9 mouse cellular contexts compared by ENCODE assay signal in genomic region chr7:105767729-105768165, GRCm38 (mm10). TPM values are rescaled to one million over a fixed set of nuclear protein-coding genes. Genes with fewer than 3 reads are reported as not detected.
DNase-seq lines count a peak whose midpoint lies in the region; ATAC-seq and TF ChIP-seq lines count a peak whose summit lies in the region.
"Had no signal": no experiment of that assay in that cellular context is flagged by ENCODE, and none has a peak within 500 bp of the region (broad histone marks: within the 10 kb centered on the region; RNA-seq: fewer than 3 reads in every experiment).

No protein-coding gene starts in this region.

- 14% methylated on average over 6 of the region's 6 CpGs for WGBS in embryonic facial prominence, embryonic 11.5 days
- 10% methylated on average over 6 of the region's 6 CpGs for WGBS in hindbrain, embryonic 16.5 days
- WGBS in liver, postnatal 0 days (ENCODE audit: insufficient replicate concordance): 33% methylated on average over 6 of the region's 6 CpGs

- no peak overlapping the region for H3K9ac ChIP-seq in embryonic facial prominence, embryonic 11.5 days (replicated peaks; ENCODE audit: low read length)
- no peak overlapping the region for H3K9ac ChIP-seq in hindbrain, embryonic 16.5 days (ENCODE audit: low read depth, low read length)
- no peak overlapping the region for H3K9ac ChIP-seq in liver, postnatal 0 days (replicated peaks)

- H3K9me3 ChIP-seq in embryonic facial prominence, embryonic 11.5 days (replicated peaks; ENCODE audit: control insufficient read depth, low read length): no peaks in the 10 kb centered on the region
- H3K9me3 ChIP-seq in hindbrain, embryonic 16.5 days (ENCODE audit: control insufficient read depth, low read length): no peaks in the 10 kb centered on the region
- no peaks in the 10 kb centered on the region for H3K9me3 ChIP-seq in liver, postnatal 0 days (ENCODE audit: low read length)

- no peak; the same call in 1 of the 2 replicates for ATAC-seq in embryonic facial prominence, embryonic 11.5 days (replicated peaks; ENCODE audit: insufficient number of reproducible peaks, low FRiP score, low TSS enrichment, low read depth)
- peak; percentile 78 for ATAC-seq in hindbrain, embryonic 16.5 days
- peak; percentile 28; the same call in 1 of the 2 replicates for ATAC-seq in liver, postnatal 0 days
- ATAC-seq: Patski had no signal

- H3K27me3 ChIP-seq in embryonic facial prominence, embryonic 11.5 days (ENCODE audit: control insufficient read depth, insufficient read depth, low read length): peaks cover 6% of the 10 kb centered on the region; the same call in 1 of the 2 replicates
- no peaks in the 10 kb centered on the region for H3K27me3 ChIP-seq in hindbrain, embryonic 16.5 days (replicated peaks; ENCODE audit: control insufficient read depth, insufficient read depth, low read length)
- H3K27me3 ChIP-seq in liver, postnatal 0 days (ENCODE audit: insufficient read depth, low read length): peaks cover under 1% of the 10 kb centered on the region; the same call in 1 of the 2 replicates

- no peak overlapping the region for H3K4me3 ChIP-seq in embryonic facial prominence, embryonic 11.5 days (ENCODE audit: low read depth, low read length)
- H3K4me3 ChIP-seq in hindbrain, embryonic 16.5 days (ENCODE audit: low read length): no peak overlapping the region
- no peak overlapping the region for H3K4me3 ChIP-seq in liver, postnatal 0 days (ENCODE audit: low read depth, low read length)

- peak; percentile 58 for DNase-seq in 416B (ENCODE audit: low read depth)
- peak; percentile 48 for DNase-seq in embryonic facial prominence, embryonic 11.5 days (ENCODE audit: low spot score)
- DNase-seq in liver, postnatal 0 days: no peak
- peak; percentile 26 for DNase-seq in yolk sac, embryonic 10.5 days (ENCODE audit: low spot score)
- DNase-seq in c-Kit-positive CD71-positive TER-119-positive erythroid progenitor cells, embryonic 14.5 days (ENCODE audit: low spot score): no peak
- no peak for DNase-seq in gastrocnemius, postnatal 25 days
- DNase-seq in thymus, postnatal 0 days (ENCODE audit: low spot score): no peak

- no peak for TF ChIP-seq CTCF in liver, postnatal 0 days (IDR thresholded peaks at IDR 0.05; ENCODE audit: low read depth)

- H3K27ac ChIP-seq in embryonic facial prominence, embryonic 11.5 days (replicated peaks; ENCODE audit: low read depth, low read length): peak overlapping the region; percentile 35; the same call in 1 of the 2 replicates
- peak overlapping the region; percentile 57; the same call in 1 of the 2 replicates for H3K27ac ChIP-seq in hindbrain, embryonic 16.5 days (ENCODE audit: low read depth, low read length)
- peak overlapping the region; percentile 26; the same call in 1 of the 2 replicates for H3K27ac ChIP-seq in liver, postnatal 0 days (ENCODE audit: low read depth)

- H3K36me3 ChIP-seq in embryonic facial prominence, embryonic 11.5 days (replicated peaks; ENCODE audit: control insufficient read depth, insufficient read depth, low read depth, low read length): peaks cover 22% of the 10 kb centered on the region
- H3K36me3 ChIP-seq in hindbrain, embryonic 16.5 days (ENCODE audit: control insufficient read depth, insufficient read depth, low read length): peaks cover 52% of the 10 kb centered on the region
- H3K36me3 ChIP-seq in liver, postnatal 0 days (replicated peaks; ENCODE audit: insufficient read depth, low read length): no peaks in the 10 kb centered on the region

- H3K4me1 ChIP-seq in embryonic facial prominence, embryonic 11.5 days (ENCODE audit: control insufficient read depth, insufficient read depth, low read length): peaks cover 2% of the 10 kb centered on the region; the same call in 1 of the 2 replicates
- H3K4me1 ChIP-seq in hindbrain, embryonic 16.5 days (ENCODE audit: control insufficient read depth, insufficient read depth, low read depth, low read length): peaks cover 25% of the 10 kb centered on the region
- peaks cover 11% of the 10 kb centered on the region for H3K4me1 ChIP-seq in liver, postnatal 0 days (ENCODE audit: insufficient read depth)

- TF ChIP-seq EP300 in liver, postnatal 0 days (IDR thresholded peaks at IDR 0.05; ENCODE audit: low read depth): no peak

- no peak overlapping the region for H3K4me2 ChIP-seq in embryonic facial prominence, embryonic 11.5 days (ENCODE audit: low read depth, low read length)
- peak overlapping the region; percentile 3; the same call in 1 of the 2 replicates for H3K4me2 ChIP-seq in hindbrain, embryonic 16.5 days (ENCODE audit: low read length)
- no peak overlapping the region for H3K4me2 ChIP-seq in liver, postnatal 0 days (ENCODE audit: low read depth, low read length)

RNA-seq across cellular contexts. Expression of gene Tpp1, which starts 15.7 kb away (rescaled TPM):
- 38.1 and 42.6 TPM in 2 replicates for polyA plus RNA-seq in embryonic facial prominence, embryonic 11.5 days (2014; fragmentation: Nextera tagmentation; extraction: Ambion mirVana)
- polyA plus RNA-seq in hindbrain, embryonic 16.5 days (2015; fragmentation: Nextera tagmentation; extraction: Ambion mirVana): 56.1 and 58.1 TPM in 2 replicates
- 60.9 and 65.8 TPM in 2 replicates for polyA plus RNA-seq in liver, postnatal 0 days (2015; fragmentation: Nextera tagmentation; extraction: Ambion mirVana)
- 10 to 100 TPM; 37.5 to 38.7 TPM for total RNA-seq in gastrocnemius, postnatal 25 days (2021)
- 51.8 and 57.2 TPM in 2 replicates for polyA plus RNA-seq in thymus, postnatal 0 days (2015; fragmentation: Nextera tagmentation; extraction: Ambion mirVana)

RNA-seq across cellular contexts. Expression of gene Dchs1, which starts 19.7 kb away (rescaled TPM):
- 18.5 and 19.3 TPM in 2 replicates for polyA plus RNA-seq in embryonic facial prominence, embryonic 11.5 days (2014; fragmentation: Nextera tagmentation; extraction: Ambion mirVana)
- 9.8 and 12.3 TPM in 2 replicates for polyA plus RNA-seq in hindbrain, embryonic 16.5 days (2015; fragmentation: Nextera tagmentation; extraction: Ambion mirVana)
- polyA plus RNA-seq in liver, postnatal 0 days (2015; fragmentation: Nextera tagmentation; extraction: Ambion mirVana): 0.45 and 0.58 TPM in 2 replicates
- total RNA-seq in gastrocnemius, postnatal 25 days (2021): 1 to 10 TPM; 4.3 to 5.3 TPM
- polyA plus RNA-seq in thymus, postnatal 0 days (2015; fragmentation: Nextera tagmentation; extraction: Ambion mirVana): 0.32 and 0.36 TPM in 2 replicates
- polyA plus RNA-seq: Patski had no signal

RNA-seq across cellular contexts. Expression of gene Taf10, which starts 23.6 kb away (rescaled TPM):
- 168 and 181 TPM in 2 replicates for polyA plus RNA-seq in embryonic facial prominence, embryonic 11.5 days (2014; fragmentation: Nextera tagmentation; extraction: Ambion mirVana)
- 87.5 and 91.0 TPM in 2 replicates for polyA plus RNA-seq in hindbrain, embryonic 16.5 days (2015; fragmentation: Nextera tagmentation; extraction: Ambion mirVana)
- polyA plus RNA-seq in liver, postnatal 0 days (2015; fragmentation: Nextera tagmentation; extraction: Ambion mirVana): 104 and 110 TPM in 2 replicates
- 10 to 100 TPM; 79.5 to 84.6 TPM for total RNA-seq in gastrocnemius, postnatal 25 days (2021)
- polyA plus RNA-seq in thymus, postnatal 0 days (2015; fragmentation: Nextera tagmentation; extraction: Ambion mirVana): 206 and 214 TPM in 2 replicates

RNA-seq across cellular contexts. Expression of gene Rrp8, which starts 30.6 kb away (rescaled TPM):
- polyA plus RNA-seq in embryonic facial prominence, embryonic 11.5 days (2014; fragmentation: Nextera tagmentation; extraction: Ambion mirVana): 46.2 and 51.2 TPM in 2 replicates
- polyA plus RNA-seq in hindbrain, embryonic 16.5 days (2015; fragmentation: Nextera tagmentation; extraction: Ambion mirVana): 26.3 and 26.4 TPM in 2 replicates
- 10.6 and 11.6 TPM in 2 replicates for polyA plus RNA-seq in liver, postnatal 0 days (2015; fragmentation: Nextera tagmentation; extraction: Ambion mirVana)
- total RNA-seq in gastrocnemius, postnatal 25 days (2021): 1 to 10 TPM; 8.9 to 9.0 TPM
- 38.6 and 45.8 TPM in 2 replicates for polyA plus RNA-seq in thymus, postnatal 0 days (2015; fragmentation: Nextera tagmentation; extraction: Ambion mirVana)

RNA-seq across cellular contexts. Expression of gene Ilk, which starts 31.4 kb away (rescaled TPM):
- polyA plus RNA-seq in embryonic facial prominence, embryonic 11.5 days (2014; fragmentation: Nextera tagmentation; extraction: Ambion mirVana): 239 TPM in 2 replicates
- polyA plus RNA-seq in hindbrain, embryonic 16.5 days (2015; fragmentation: Nextera tagmentation; extraction: Ambion mirVana): 172 and 211 TPM in 2 replicates
- polyA plus RNA-seq in liver, postnatal 0 days (2015; fragmentation: Nextera tagmentation; extraction: Ambion mirVana): 95.1 and 103 TPM in 2 replicates
- 10 to 100 TPM; 49.9 to 59.5 TPM for total RNA-seq in gastrocnemius, postnatal 25 days (2021)
- polyA plus RNA-seq in thymus, postnatal 0 days (2015; fragmentation: Nextera tagmentation; extraction: Ambion mirVana): 206 and 210 TPM in 2 replicates

Comparison
In these comparisons a context has a peak if more than half of its experiments do, and no peak if none do; other contexts are left out.
1. DNase-seq: peak in 416B (single experiment), embryonic facial prominence, embryonic 11.5 days (single experiment) and yolk sac, embryonic 10.5 days (single experiment); none in liver, postnatal 0 days (single experiment), c-Kit-positive CD71-positive TER-119-positive erythroid progenitor cells, embryonic 14.5 days (single experiment), gastrocnemius, postnatal 25 days (single experiment) and thymus, postnatal 0 days (single experiment).
2. Peak in every context shown above with its lines, with median percentiles within 50 percentile points of each other: H3K27ac ChIP-seq.